Mouse (Mus musculus) urinary bladder, postnatal 25 days (tissue): ENCODE data around the gene Vmn2r97.
"Not testable (repeated sequence)": the region's sequence is repeated elsewhere in the genome, so short reads cannot be mapped to it uniquely, and the experiment has no call there.

Source experiments
- DNase-seq: peaks from one replicate; pipeline ENCODE4 v3.0.0; 2022; ENCODE audit warnings: low spot score

Vmn2r97 gene

DNA sequence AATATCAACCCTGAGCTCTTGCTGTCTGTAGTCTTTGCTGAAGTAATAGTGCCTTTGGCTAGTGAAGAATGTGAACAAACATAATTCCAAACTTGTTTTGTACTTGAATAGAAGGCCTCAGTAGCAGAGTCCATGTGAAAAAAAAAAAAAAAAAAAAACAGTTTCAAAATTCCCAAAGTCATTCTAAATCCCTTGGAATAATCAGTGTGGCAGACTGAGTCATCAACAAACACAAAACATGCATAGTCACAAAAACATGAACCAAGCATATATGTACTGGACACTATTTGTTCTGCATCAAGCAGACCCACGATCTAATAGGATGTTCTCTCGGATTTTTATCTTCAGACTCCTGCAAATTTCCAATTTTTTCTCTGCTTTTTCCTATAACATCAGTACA is at the start of gene Vmn2r97:
Gene Vmn2r97, plus strand, starts transcription at position 301 of the 400 bp plus-strand sequence.
- not testable (repeated sequence) for DNase-seq

DNA sequence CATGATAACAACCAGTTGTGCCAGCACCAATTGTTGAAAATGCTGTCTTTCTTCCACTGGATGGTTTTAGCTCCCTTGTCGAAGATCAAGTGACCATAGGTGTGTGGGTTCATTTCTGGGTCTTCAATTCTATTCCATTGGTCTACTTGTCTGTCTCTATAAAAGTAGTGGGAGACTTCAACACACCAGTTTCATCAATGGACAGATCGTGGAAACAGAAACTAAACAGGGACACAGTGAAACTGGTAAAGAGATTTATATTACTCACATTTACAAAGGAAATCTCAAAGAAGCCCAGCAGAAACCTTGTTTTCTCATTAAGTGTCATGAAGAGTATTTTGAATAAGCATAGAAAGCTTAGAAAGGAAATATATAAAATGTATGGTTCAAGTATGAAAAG is 31.7 kb upstream of the Vmn2r97 start:
- DNase-seq: not testable (repeated sequence)

- DNase-seq: no peak
Measured at GRCm38 (mm10) chr17:18889745-18890329, 24.3 kb upstream of the Vmn2r97 start.

GRCm38 (mm10) chr17:18957800-18958199 is 43.7 kb downstream of the Vmn2r97 start:
- not testable (repeated sequence) for DNase-seq

- no peak for DNase-seq
Measured at GRCm38 (mm10) chr17:18968371-18969275, 54.5 kb downstream of the Vmn2r97 start.
